Mouse (Mus musculus) neural tube, embryonic 13.5 days (tissue): ENCODE results near the gene Rras. TPM values are rescaled to one million over a fixed set of nuclear protein-coding genes. Genes with fewer than 3 reads are reported as not detected.
A peak's percentile ranks its signal among the peaks of the same experiment; 100 is the strongest.

Experiments
- ATAC-seq: fragments of 200-750 bp; cut with Nextera tagmentation; 2 replicates; pipeline ENCODE4 v1.8.0; 2017; ENCODE audit warnings: low read depth, mild to moderate bottlenecking, moderate TSS enrichment, moderate library complexity
- H3K27ac ChIP-seq: fragments of 300-500 bp; sonication (generic); replicated peaks from 2 replicates; pipeline ENCODE4 v1.5.1; 2015; ENCODE audit warnings: moderate library complexity, mild to moderate bottlenecking, inconsistent platforms
- H3K27me3 ChIP-seq: fragments of 300-500 bp; sonication (generic); 2 replicates; pipeline ENCODE4 v1.6.1; 2015; ENCODE audit warnings: mild to moderate bottlenecking, inconsistent platforms
- H3K36me3 ChIP-seq: fragments of 300-500 bp; sonication (generic); 2 replicates; pipeline ENCODE4 v1.6.1; 2015; ENCODE audit warnings: mild to moderate bottlenecking, inconsistent platforms
- H3K4me1 ChIP-seq: fragments of 300-500 bp; sonication (generic); replicated peaks from 2 replicates; pipeline ENCODE4 v1.6.1; 2015; ENCODE audit warnings: inconsistent platforms
- H3K4me2 ChIP-seq: fragments of 300-500 bp; sonication (generic); 2 replicates; pipeline ENCODE4 v1.6.1; 2015; ENCODE audit warnings: inconsistent platforms, mild to moderate bottlenecking, moderate library complexity
- H3K4me3 ChIP-seq: fragments of 300-500 bp; sonication (generic); 2 replicates; pipeline ENCODE4 v1.5.1; 2015; ENCODE audit warnings: mild to moderate bottlenecking, inconsistent platforms
- H3K9ac ChIP-seq: fragments of 300-500 bp; sonication (generic); 2 replicates; pipeline ENCODE4 v1.6.1; 2015; ENCODE audit warnings: moderate library complexity, mild to moderate bottlenecking, inconsistent platforms
- H3K9me3 ChIP-seq: fragments of 300-500 bp; sonication (generic); 2 replicates; pipeline ENCODE4 v1.6.1; 2016; ENCODE audit warnings: inconsistent platforms
- WGBS: fragments of 180-500 bp; shearing (Covaris S2); methylation state at CpG from one replicate; pipeline ENCODE4 v1.1.7; 2015; 5-methylcytosine and 5-hydroxymethylcytosine counted together
- microRNA-seq: library from miRNA; unstranded; fragments of <30 nt; microRNA quantifications from one replicate; pipeline ENCODE4, GENCODE M21; 2016
- polyA plus RNA-seq: library from polyadenylated mRNA; unstranded; fragments of >200 nt; fragmentation: Nextera tagmentation; extraction: Ambion mirVana; gene quantifications from 2 replicates; pipeline ENCODE4 v1.2.1, GENCODE M21; 2015

Gene Rras
- polyA plus RNA-seq, 1 experiment from 2014 or later: 15.0 TPM

DNA sequence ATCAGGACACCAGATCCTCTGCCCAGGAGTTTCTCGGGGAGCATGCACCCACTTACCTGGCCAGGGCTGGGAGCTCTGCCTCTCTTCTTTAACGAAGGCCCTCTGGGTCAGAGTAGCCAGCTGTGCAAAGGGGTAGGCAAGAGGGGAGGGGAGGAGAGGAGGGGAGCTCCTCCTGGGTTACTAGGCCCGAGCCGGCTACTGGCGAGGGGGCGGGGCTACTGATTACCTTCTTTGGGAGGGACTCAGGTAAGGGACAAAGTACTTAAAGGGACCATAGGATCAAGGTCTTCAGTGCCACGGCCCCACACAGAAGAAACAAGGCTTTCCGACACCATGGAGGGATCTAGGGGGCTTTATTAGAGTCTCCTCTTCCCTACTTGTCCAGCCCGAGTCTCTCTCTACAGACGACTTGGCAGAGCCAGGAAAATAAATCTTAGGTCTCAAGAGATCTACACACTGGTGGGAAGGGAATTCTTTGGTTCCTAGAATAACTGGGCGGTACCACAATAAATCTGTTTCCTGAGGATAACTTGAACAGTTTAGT lies 43.8 kb downstream of the Rras start:
- H3K4me3 ChIP-seq: peak overlapping the region; percentile 66
- H3K27ac ChIP-seq: peak overlapping the region; percentile 93
- no peaks in the 10 kb centered on the region for H3K27me3 ChIP-seq
- H3K36me3 ChIP-seq: no peaks in the 10 kb centered on the region
- peak overlapping the region; percentile 76 for H3K9ac ChIP-seq
- peak overlapping the region; percentile 62 for H3K4me2 ChIP-seq
- peaks cover 38% of the 10 kb centered on the region for H3K4me1 ChIP-seq
- 16% methylated on average over 11 of the region's 11 CpGs for WGBS
- H3K9me3 ChIP-seq: no peaks in the 10 kb centered on the region
- ATAC-seq: peak; percentile 7; the same call in 1 of the 2 replicates

DNA sequence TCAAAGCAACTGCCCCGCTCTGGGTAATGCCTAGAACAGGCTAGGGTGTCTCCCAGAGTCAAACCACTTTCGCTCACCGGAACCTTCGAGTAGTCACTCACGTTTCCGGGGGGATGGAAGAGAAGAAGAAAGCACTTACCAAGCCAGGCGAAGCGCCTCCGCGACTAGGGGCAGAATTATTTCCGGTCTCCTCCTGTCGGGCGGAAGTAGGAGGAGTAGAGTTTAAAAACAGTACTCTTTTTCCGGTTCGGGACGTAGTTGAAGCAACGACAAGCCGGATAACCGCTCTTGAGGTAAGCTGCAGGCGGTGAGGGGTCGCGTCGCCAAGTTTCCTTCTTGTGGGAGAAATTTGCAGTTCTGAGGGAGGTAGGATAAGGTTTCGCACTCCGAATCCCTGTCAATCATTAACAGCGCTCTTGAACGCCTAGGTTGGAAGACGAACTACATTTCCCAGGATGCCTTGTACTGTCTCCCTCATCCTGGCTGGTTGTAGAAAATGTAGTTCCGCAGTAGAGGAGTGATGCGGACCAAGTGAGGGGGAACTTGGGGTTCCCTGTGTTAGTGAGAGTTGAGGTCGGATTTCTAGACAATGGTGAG lies 44.6 kb downstream of the Rras start, which contains the start of the genes Nosip and Prrg2:
Nosip (plus strand) TSS at position 191 of the 597 bp plus-strand sequence.
Prrg2 (minus strand) TSS at position 439 of the 597 bp plus-strand sequence.
- Histone ChIP-seq H3K27me3 (no peaks in the 10 kb centered on the region), H3K4me2 (peak within 1 kb of the TSS; percentile 62), H3K4me3 (peak within 1 kb of the TSS; percentile 66), H3K36me3 (no peaks in the 10 kb centered on the region), H3K9me3 (no peaks in the 10 kb centered on the region), H3K27ac (peak within 1 kb of the TSS; percentile 93), H3K4me1 (peaks cover 38% of the 10 kb centered on the region), H3K9ac (peak within 1 kb of the TSS; percentile 76)
- WGBS: 1% methylated on average over 31 of the region's 31 CpGs
- peak; percentile 90 for ATAC-seq

DNA sequence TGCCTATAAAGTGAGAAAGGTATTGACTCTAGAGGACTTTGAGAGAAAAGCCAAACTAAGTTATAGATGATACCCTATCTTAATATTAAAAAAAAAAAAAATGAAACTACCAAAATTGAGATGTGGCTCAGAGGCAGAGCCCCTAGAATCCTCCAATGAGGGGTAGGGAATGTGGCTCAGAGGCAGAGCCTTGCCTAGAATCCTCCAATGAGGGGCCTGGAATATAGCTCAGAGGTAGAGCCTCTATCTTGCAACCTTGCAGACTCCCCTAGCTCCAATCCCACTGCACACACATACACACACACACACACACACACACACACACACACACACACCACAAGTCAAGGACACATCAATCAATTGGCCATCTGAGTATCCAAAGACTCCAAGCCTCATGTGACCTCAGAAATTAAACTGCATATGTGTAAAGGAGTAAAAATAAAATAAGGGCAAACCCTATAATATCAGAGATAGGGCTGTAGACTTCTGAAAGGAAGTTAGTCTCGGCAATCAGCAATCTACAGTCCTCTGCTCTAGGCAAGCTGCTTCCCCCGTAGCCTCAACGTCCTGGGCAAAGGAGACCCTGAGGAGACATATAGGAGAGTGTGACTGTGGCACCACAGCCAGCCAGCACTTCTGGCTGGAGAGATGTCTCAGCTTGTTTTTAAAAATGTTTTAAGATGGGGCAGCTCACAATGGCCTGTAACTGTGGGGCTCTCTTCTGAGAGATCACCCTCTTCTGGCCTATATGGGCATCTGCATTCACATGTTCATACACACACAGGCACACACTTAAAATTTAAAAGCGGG lies 49.6 kb downstream of the Rras start:
- no peak overlapping the region for H3K27ac ChIP-seq
- ATAC-seq: no peak
- H3K9me3 ChIP-seq: no peaks in the 10 kb centered on the region
- H3K36me3 ChIP-seq: no peaks in the 10 kb centered on the region
- peaks cover 15% of the 10 kb centered on the region for H3K4me1 ChIP-seq
- no peak overlapping the region for H3K9ac ChIP-seq
- no peaks in the 10 kb centered on the region for H3K27me3 ChIP-seq
- no peak overlapping the region for H3K4me2 ChIP-seq
- no peak overlapping the region for H3K4me3 ChIP-seq
- WGBS: 67% methylated on average over 4 of the region's 4 CpGs

DNA sequence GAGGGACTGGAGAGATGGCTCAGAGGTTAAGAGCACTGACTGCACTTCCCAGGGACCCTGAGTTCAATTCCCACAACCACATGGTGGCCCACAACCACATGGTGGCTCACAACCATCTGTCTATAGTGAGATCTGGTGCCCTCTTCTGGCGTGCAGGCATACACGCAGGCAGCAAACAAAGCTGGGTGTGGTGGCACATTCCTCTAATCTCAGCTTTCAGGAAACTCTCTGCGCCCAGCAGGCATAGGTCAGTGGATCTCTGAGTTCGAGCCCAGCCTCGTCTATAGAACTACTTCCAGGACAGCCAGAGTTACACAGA lies 50.2 kb downstream of the Rras start:
- WGBS: 31% methylated on average over 5 of the region's 5 CpGs
- no peak overlapping the region for H3K4me2 ChIP-seq
- H3K36me3 ChIP-seq: no peaks in the 10 kb centered on the region
- H3K27me3 ChIP-seq: no peaks in the 10 kb centered on the region
- H3K4me1 ChIP-seq: peaks cover 14% of the 10 kb centered on the region
- H3K27ac ChIP-seq: no peak overlapping the region
- no peak overlapping the region for H3K4me3 ChIP-seq
- H3K9me3 ChIP-seq: no peaks in the 10 kb centered on the region
- H3K9ac ChIP-seq: no peak overlapping the region
- no peak for ATAC-seq

DNA sequence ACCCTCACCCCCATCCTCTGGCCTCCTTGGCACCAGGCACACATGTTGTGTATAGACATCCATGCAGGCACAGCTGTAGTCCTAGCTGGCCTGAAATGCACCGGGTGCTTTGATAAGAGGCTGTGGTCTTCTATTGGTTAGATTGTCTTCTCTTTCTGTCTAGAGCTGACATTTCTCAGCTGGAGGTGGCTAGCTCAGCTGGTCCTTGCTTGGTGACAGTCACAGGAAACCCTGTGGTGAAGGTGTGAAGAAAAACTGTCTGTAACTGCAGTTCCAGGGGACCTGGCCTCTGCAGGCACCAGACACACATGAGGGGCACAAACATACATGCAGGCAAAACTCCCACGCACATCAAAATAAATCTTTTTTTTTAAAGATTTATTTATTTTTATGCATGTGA lies 51.9 kb downstream of the Rras start:
- WGBS: 92% methylated on average over 2 of the region's 2 CpGs
- Histone ChIP-seq H3K4me1 (no peaks in the 10 kb centered on the region), H3K27me3 (no peaks in the 10 kb centered on the region), H3K9me3 (no peaks in the 10 kb centered on the region), H3K9ac (no peak overlapping the region), H3K36me3 (peaks cover 8% of the 10 kb centered on the region), H3K27ac (no peak overlapping the region), H3K4me3 (no peak overlapping the region), H3K4me2 (no peak overlapping the region)
- no peak for ATAC-seq

Small RNA genes lying within 50 kb of the gene (microRNA-seq; reads per million reads assigned to microRNA genes)
- not detected for gene Mir7054

Other genes starting within 250 kb of the Rras start
- 51.0 and 53.0 TPM in 2 replicates for gene Nup62, start 201.9 kb upstream of the Rras start, polyA plus RNA-seq
- gene Il4i1, start 201.6 kb upstream of the Rras start, polyA plus RNA-seq: 1.1 and 2.0 TPM in 2 replicates
- gene Atf5, start 201.3 kb upstream of the Rras start, polyA plus RNA-seq: 4.1 and 4.8 TPM in 2 replicates
- 89.7 and 99.0 TPM in 2 replicates for gene Akt1s1, start 169.0 kb upstream of the Rras start, polyA plus RNA-seq
- gene Tbc1d17, start 168.9 kb upstream of the Rras start, polyA plus RNA-seq: 94.0 and 101 TPM in 2 replicates
- gene Pnkp, start 160.8 kb upstream of the Rras start, polyA plus RNA-seq: 30.2 and 31.6 TPM in 2 replicates
- gene Ptov1, start 148.2 kb upstream of the Rras start, polyA plus RNA-seq: 471 and 515 TPM in 2 replicates
- 134 and 138 TPM in 2 replicates for gene Med25, start 125.2 kb upstream of the Rras start, polyA plus RNA-seq
- 14.9 and 17.9 TPM in 2 replicates for gene Fuz, start 121.9 kb upstream of the Rras start, polyA plus RNA-seq
- 115 and 116 TPM in 2 replicates for gene Ap2a1, start 88.5 kb upstream of the Rras start, polyA plus RNA-seq
- 0.22 TPM in 1 of 2 replicates, not detected in the other for gene Tsks, start 74.8 kb upstream of the Rras start, polyA plus RNA-seq
- 47.3 and 54.9 TPM in 2 replicates for gene Cpt1c, start 43.1 kb upstream of the Rras start, polyA plus RNA-seq
- gene Prmt1, start 31.4 kb upstream of the Rras start, polyA plus RNA-seq: 612 and 623 TPM in 2 replicates
- gene Irf3, start 20.3 kb upstream of the Rras start, polyA plus RNA-seq: 60.3 and 67.3 TPM in 2 replicates
- gene Bcl2l12, start 19.2 kb upstream of the Rras start, polyA plus RNA-seq: 17.3 and 17.4 TPM in 2 replicates
- gene Scaf1, start 1.6 kb upstream of the Rras start, polyA plus RNA-seq: 46.2 and 47.2 TPM in 2 replicates
- gene Prr12, start 34.9 kb downstream of the Rras start, polyA plus RNA-seq: 12.3 and 15.1 TPM in 2 replicates
- gene Nosip, start 44.5 kb downstream of the Rras start, polyA plus RNA-seq: 58.9 and 65.6 TPM in 2 replicates
- 16.8 and 17.2 TPM in 2 replicates for gene Prrg2, start 44.7 kb downstream of the Rras start, polyA plus RNA-seq
- 127 and 134 TPM in 2 replicates for gene Rcn3, start 74.3 kb downstream of the Rras start, polyA plus RNA-seq
- 25.6 and 27.3 TPM in 2 replicates for gene Fcgrt, start 85.9 kb downstream of the Rras start, polyA plus RNA-seq
- gene Rps11, start 106.5 kb downstream of the Rras start, polyA plus RNA-seq: 920 and 971 TPM in 2 replicates
- gene Rpl13a, start 110.8 kb downstream of the Rras start, polyA plus RNA-seq: 746 and 820 TPM in 2 replicates
- 0.53 TPM in 1 of 2 replicates, not detected in the other for gene Gm45713, start 118.3 kb downstream of the Rras start, polyA plus RNA-seq
- gene Flt3l, start 118.5 kb downstream of the Rras start, polyA plus RNA-seq: 1.3 and 1.5 TPM in 2 replicates
- gene Pih1d1, start 136.3 kb downstream of the Rras start, polyA plus RNA-seq: 79.9 and 91.9 TPM in 2 replicates
- gene Aldh16a1, start 136.6 kb downstream of the Rras start, polyA plus RNA-seq: 19.0 and 19.6 TPM in 2 replicates
- 0.78 and 0.83 TPM in 2 replicates for gene Slc17a7, start 146.0 kb downstream of the Rras start, polyA plus RNA-seq
- not detected in 2 replicates for gene Gfy, start 161.6 kb downstream of the Rras start, polyA plus RNA-seq
- gene Pth2, start 163.0 kb downstream of the Rras start, polyA plus RNA-seq: not detected in 2 replicates
- 0.29 and 0.45 TPM in 2 replicates for gene Ccdc155, start 186.9 kb downstream of the Rras start, polyA plus RNA-seq
- gene Dkkl1, start 194.2 kb downstream of the Rras start, polyA plus RNA-seq: 14.6 and 19.8 TPM in 2 replicates
- gene Tead2, start 197.8 kb downstream of the Rras start, polyA plus RNA-seq: 65.9 and 85.5 TPM in 2 replicates
- gene Cd37, start 221.2 kb downstream of the Rras start, polyA plus RNA-seq: 1.5 and 1.8 TPM in 2 replicates
- 0.18 and 0.27 TPM in 2 replicates for gene Slc6a16, start 223.1 kb downstream of the Rras start, polyA plus RNA-seq